Mouse (Mus musculus): ENCODE data around the gene Cops3.
A peak's percentile ranks its signal among the peaks of the same experiment; 100 is the strongest.

The Cops3 gene

DNA sequence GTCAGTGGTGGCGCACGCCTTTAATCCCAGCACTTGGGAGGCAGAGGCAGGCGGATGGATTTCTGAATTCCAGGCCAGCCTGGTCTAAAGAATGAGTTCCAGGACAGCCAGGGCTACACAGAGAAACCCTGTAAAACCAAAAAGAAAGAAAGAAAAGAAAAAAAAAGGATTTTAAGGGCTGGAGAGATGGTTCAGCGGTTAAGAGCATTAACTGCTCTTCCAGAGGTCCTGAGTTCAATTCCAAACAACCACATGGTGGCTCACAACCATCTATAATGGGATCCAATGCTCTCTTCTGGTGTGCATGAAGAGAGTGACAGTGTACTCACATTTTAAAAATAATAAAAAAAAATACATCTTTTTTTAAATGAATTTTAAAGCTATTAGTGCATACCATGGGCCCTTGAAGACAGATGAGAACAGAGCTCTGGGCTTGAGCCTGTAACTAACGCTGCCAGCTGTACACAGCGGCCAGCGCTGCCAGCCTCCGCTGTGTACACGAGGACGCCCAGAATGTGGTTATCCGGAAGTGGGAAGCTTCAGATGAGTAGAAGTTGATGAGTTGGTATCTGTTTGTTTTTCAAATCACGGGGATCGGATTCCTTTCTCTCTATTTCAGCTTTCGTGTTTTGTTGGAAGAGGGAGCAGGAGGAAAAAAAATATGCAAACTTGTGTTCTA lies 29.0 kb downstream of the Cops3 start:
- DNase-seq: peak; percentile 34

DNA sequence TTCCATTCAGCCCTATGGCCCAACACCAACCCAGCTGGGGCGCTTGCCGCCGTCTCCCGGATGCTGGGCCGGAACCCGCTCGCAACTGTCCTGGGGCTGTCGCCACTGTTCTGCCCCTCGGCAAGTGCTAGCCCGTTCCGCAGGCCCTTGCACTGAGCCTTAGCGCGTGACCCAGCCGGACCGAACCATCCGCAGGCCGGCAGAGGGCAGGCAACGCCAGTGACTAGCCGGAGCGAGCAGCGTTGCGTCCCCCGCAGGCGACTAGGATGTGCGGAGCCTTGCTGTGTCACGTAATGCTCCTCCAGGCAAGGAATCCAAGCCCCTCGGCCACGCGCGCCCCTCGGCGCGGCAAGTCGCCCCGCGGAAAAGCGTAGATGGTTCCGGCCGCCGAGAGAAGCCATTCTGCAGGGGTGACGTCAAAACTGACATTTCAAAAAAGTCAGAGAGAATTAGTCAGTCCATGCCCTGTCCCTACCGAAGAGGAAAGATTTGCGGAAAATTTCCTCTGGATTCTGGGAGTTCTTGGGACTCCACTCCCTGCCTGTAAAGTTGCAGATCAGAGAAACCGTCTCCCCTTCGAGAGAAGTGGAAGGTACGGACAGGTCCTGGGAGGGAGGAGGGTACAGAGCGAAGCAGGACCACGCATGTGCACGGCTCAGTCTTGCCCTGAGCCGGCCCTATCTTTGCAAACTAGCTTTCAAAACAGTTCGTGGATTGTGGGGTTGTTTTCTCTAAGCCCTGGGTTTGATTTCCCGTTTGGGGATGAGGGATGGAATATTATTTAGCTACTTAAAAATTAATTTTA lies 29.8 kb downstream of the Cops3 start, which contains the start of gene Flcn:
TSS of gene Flcn (minus strand) at position 347 of the 805 bp plus-strand sequence.
- peak; percentile 85 for DNase-seq

DNA sequence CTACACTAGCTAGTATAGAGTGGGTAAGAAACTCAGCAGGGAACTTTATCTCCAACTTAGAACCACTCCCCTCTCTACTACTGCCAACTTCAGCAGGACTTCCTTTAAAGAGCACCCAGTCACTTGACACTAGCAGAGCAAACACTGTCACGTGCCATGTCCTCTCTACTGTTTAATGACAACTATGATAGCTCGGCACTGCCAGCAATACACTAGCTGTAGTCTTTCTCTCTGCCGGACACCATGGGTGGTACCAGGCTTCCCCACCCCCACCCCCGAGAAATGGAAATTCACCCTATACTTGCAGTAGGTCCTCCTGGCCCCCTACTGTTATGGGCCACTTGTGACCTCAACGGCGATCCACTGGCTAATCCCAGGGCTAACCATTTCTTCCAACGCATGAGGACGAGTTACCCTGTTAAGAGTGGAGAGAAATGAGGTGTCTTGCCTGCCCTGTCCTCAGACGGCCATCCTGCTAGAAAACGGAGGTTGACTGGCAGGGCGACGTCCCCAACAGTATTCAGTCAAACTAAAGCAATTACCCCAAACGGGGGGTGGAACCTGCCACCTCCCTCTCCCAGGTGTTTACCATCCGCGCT lies 30.5 kb downstream of the Cops3 start:
- DNase-seq: peak; percentile 31

DNA sequence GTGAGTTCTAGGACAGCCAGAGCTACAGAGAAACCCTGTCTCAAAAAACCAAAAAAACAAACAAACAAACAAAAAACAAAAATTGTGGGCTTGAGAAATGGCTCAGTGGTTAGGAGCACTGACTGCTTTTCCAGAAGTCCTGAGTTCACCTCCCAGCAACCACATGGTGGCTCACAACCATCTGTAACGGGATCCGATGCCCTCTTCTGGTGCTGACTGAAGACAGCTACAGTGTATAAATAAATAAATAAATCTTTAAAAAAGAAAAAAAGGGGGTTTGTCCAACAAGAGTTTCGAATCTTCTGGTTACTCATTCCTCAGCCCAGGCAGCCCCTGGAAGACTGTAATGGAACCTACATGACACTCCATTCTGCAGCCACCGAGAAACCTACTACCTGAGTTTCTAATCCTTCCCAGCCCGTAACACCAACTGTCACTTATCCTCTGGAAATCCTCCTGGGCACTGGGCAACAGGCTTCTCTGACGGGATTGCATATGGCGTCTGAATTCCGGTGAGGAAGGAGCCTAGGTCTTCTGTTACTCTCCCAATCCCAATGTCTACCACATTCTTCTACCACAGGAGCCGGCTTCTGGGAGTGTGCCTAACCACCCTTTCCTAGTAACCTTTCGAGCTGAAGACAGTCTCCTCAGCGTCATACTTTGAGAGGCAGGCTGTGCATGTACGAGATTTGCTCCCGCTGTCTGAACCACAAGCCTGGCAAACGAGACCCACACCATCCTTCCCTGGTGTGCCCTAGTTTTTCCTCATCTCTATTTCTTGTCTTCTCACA lies 31.3 kb downstream of the Cops3 start:
- DNase-seq: no peak

DNA sequence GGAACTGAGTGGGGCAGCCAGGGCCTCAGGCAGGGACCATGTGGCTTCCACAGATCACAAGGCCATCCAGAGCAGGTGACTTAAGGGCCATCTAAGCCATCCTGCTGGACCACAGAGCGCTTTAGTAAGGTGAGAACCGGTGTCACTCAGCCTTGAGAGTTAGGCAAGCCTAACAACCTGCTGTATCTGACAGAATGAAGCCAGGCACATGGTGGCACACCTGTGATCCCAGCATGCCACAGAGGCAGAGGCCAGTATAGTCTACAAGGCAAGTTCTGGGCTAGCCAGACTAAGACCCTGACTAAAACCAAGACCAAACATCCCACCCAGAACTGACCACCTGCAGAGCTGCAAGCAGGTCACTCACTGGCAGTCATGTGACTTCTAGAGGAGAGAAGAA lies 34.0 kb downstream of the Cops3 start:
- no peak for DNase-seq

DNA sequence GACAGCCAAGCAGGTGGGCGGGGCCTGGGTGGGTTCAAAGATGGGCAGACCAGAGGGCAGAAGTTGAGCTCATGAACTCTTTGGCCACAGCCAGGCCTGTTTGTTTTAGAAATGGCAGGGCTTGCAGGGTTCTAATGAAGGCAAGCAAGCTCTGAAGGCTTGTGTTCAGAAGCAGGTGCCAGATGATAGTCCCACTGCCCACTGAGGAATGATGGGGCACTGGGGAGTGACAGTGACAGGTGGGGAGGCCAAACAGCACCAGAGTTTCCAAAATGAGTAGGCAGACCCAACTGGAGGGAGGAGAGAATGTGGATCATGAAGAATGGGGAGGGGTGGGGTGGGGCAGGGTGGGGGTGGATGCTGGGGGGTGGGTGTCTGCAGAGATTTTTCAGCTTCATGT lies 34.4 kb downstream of the Cops3 start:
- DNase-seq: no peak

DNA sequence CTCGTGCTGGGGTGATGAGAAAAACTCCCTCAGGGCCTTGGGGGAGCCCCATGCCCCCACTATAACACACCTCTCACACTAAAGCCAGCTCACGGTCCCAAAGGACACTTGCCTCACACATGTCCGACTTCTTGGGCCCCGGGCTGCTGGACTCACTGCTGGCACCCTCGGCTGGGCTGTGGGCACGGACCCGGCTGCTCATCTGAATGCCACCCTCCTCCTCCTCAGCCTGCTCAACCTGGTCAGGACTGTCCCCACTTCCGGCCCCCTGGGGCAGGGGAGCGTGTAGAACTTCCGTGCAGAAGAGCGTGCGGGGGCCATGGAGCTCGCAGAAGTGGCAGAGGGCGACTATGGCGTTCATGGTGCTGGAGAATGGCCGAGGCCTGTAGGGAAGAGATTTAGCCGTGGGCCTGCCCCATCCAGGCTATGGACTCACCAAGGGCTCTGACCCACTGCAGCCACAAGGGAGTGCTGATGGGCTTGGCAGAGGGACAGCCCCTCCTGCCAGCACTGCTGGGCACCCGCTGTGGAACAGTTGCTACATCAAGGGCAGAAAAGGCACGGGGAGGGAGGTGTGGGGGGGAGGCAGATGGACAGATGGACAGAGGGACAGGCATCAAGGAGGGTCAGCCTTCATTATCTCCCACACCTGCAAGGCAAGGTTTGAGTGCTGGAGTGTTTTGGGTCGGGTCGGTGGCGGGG lies 35.1 kb downstream of the Cops3 start:
- DNase-seq: no peak

DNA sequence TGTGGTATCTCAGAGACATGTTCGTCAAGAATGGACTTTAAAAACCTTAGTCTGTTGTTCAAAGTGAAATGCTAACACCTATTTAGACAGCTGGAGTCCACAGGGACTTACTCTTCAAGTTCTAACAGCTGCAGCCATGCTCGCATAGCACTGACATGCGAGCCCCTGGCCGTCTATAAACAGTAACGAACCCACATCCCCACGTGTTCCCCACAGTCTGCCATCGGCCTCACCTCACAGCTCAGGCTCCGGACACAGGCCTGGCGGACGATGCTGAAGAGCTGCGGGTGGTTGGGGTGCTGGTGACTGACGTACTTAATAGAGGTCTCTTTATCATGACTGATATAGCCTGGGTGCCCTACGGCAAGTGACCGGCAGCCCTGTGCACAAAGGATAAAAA lies 36.1 kb downstream of the Cops3 start:
- no peak for DNase-seq

DNA sequence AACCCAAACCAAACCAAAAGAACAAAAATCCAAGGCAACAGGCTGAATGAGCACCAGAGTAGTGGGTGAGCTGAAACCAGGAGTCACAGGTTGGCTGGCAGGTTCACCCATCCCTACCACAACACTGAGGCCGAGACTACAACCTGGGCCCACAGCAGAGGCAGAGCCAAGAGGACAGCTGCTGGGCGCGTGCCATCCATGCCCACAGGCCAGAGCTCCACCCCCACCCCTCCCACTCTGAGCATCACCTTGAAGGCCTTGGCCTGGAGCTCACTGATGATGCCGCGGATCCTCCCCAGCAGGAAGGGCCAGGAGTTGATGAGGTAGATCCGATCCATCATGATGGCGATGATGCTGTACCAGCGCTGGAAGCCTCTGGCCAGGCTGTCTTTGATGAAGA lies 37.8 kb downstream of the Cops3 start:
- no peak for DNase-seq

DNA sequence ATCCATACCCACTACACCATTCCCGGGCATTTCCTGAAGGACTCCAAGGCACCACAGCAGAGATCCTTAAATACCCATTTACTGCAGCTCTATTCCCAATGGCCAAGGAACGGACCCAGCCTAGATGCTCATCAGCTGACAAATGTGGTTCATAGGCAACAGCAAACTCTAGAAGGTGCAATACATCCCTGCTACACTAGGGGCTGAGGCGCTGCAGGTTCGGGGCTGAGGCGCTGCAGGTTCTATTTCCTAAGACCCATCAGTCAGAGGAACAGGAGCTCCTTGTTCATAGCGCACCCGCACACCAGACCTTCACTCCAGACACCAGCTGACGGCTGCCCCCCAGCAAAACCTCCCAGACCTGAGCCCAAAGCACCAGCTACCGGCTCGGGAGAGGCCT lies 39.2 kb downstream of the Cops3 start:
- DNase-seq: no peak

DNA sequence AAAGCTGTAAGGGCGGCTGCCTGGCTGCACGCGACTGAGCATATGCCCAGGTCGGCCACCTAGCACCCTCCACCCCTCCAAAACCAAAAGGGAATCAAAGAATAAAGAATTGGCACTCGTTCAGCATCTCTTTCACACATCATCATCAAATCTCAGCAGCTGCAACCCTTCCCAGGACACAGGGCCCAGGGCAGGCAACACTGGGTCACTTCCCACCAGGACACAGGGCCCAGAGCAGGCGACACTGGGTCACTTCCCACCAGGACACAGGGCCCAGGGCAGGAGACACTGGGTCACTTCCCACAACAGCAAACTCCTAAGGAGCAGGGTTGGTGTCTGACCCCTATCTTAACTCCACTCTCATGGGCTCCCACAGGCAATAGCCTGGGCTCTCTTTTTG lies 46.2 kb downstream of the Cops3 start:
- no peak for DNase-seq

DNA sequence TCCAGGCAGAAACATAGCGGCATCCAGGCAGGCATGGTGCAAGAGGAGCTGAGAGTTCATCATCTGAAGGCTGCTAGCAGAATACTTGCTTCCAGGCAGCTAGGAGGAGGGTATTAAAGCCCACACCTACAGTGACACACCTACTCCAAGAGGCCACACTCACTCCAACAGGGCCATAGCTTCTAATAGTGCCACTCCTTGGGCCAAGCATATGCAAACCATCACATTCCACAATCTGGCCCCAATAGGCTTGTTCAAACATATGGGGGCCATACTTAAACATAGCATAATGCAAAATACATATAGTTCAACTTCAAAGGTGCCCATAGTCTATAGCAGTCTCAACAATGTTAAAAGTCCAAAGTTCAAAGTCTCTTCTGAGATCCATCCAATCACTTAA lies 50.3 kb downstream of the Cops3 start:
- no peak for DNase-seq

DNA sequence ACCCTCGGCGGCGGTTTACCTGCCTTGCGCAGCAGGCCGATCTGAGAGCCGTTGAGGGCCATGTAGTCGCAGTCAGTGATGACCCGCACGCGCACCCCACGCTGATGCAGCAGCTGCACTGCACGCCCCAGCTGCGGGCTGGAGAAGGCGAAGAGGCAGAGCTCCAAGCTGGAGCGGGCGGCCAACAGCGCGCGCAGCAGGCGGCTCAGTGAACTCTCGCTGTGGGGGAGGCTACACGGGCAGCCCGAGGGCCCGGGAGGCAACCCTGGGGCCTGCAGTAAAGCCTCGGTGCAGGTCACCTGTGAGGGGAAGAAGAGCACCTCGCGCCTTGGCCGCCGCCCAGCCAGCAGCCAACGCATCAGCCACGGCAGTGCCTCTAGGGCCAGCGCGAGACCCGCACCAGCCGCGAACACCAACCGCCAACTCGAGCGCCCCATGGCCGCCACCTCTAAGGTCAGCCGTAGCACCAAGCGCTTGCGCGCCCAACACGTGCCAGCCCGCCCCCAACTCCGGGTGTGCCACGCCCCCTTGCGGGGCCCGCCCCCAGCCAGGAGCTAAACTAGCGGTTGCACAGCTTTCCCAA lies 52.3 kb downstream of the Cops3 start, which contains the start of gene Pld6:
TSS of gene Pld6 (minus strand) at position 447 of the 583 bp plus-strand sequence.
- DNase-seq: no peak

DNA sequence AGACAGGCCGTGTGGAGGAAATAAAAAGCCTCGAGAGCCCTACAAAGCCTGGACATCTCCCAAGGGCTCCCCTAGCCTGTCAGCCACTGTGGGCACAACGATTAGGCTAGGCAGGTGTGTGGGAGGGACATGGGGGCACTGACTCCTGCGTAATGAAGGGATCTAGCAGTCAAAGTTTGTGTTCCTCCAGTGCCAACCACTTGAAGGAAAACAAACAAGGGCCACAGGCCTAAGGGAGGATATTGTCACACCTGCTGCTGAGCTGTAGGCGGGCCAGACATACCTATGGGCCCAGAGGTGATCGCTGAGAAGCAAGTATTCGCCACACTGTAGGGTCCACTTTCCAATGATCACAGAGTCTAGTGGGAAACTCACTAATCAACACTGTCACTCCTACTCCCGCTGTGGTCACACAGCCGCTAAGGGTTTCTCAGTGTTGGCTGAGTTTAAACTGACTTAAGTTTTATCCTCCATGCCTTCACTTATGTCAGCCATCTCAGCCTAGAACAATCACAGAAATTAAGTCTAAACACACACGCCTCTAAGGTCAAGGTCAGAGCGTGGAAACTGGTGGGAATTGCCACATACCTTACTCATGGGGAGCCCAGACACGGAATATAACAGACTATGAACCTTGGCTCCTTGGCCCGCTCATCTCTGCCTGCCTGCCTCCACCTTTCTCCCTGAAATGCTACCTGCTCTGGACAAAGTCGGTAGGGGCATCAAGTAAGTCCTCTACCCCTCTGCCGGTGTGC lies 53.0 kb downstream of the Cops3 start:
- DNase-seq: no peak

DNA sequence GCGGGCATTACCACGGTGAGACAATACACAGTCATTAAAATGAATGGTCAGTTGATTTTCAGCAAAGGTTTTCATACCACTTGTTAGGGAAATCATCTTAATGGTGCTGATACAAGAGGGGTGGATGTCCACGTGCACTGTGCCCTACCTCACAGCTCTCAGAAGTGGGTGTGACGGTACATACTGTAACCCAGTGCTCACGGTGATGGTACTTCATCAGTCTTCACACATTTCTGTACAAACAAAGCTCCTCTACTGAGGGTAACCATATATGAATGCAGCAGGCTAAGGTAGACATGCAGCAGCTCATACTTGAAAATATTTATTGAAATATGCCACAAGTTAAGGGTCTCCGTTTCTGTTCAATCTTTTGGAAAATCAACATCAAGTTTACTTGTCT lies 56.0 kb downstream of the Cops3 start:
- no peak for DNase-seq

DNA sequence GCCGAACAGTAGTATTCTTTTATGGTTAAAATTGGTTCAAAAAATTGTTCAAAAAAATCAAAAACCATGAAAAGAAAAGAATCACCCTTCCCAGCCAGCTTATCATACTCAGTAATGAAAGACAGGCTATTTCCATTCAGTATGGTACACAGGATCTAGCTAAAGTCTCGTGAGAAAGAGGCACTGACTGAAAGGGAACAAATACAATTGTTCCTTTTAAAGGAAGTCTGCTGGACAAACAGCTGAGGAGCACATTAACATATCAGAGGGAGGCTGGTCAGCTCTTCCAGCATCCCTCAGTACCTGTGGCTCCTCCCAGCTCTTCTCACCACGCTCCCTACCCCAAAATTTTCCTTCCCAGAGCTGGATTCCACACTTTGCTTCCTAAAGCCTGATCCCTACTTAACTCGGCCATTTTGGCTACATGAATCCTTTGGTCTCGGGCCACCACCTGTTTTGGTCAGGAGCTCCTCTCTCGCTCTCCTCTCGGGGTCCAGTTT lies 57.5 kb downstream of the Cops3 start:
- DNase-seq: no peak

DNA sequence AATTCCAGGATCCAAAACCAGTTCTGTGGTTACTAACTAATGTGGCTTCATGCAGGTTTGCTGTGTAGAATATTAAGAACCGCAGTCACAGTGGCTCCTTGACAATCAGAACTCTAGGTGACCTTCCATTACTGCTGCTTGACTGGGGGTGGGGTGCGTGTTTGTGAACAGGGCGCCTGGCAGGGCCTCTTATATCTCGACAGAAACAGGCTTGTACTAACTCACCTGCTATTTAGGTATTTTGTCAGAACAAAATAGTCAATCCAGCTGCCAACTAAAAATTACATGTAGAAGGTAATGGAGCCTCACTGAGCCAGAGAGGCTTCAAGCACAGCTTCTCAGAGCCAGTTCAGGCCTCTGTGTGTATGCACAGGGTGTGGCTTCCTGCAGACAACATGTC lies 59.4 kb downstream of the Cops3 start:
- no peak for DNase-seq

DNA sequence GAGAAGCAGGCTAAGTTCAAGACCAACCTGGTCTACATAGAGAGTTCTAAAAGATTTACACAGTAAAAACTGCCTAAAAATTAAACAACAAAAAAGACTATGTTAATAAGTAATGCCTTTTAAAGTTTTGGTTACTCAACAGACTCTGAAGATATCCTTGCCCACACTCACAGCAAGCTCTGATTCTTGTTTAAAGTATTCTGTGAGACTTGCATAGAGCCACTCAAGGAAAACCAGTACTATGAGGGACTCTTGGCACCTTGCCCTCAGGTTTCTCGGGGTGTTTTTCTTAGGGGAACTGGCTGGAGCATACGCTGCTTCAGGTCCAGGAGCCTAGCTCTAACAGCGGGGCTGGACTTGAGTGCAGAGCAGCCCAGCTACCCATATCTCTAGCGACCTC lies 60.2 kb downstream of the Cops3 start:
- no peak for DNase-seq

DNA sequence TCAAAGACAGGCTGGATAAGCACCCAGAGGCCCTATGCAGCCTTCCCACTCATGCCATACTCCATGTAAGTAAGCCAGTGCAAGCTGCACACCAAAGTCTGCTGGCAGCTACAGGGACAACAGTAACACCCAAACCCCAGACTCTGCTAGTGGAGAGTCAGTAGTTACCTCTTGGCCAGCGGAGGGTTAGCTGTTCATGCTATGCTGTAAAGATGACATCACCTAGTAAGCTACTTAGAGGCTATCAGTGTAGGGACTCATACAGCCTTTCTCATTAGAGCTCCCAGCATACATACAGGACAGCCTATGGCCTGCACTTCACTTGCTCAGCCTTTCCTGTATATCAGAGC lies 60.8 kb downstream of the Cops3 start:
- no peak for DNase-seq

DNA sequence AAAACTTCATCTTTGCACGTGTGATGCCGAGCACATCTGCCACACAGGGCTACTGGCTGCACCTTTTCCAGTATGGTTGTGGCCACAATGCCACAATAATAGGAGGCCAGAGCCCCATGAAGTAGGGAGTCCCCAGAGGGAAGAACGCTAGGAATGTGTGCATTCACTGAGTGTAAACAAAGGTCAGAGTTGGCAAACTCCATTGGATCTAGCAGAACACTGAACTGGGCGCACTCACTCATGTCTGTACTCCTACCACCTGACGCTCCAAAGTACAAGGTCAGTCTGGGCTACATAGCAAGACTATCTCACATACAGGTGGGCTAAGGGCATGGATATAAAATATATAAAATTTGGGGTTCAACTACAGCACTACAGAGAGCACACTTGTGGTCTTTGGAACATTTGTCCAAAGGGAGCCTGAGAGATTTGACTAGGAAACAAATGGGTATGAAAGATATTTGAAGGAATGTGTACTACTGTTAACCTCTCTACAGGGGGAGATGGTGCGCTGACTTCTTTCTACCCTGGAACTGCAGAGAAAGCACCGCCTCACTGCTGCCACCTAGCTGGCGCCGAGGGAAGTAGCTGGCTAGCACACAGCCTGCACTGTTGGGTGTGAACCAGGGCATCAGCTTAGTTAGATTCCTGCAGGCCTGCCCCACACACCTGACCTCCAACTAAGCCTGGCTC lies 61.3 kb downstream of the Cops3 start:
- DNase-seq: peak; percentile 49

DNA sequence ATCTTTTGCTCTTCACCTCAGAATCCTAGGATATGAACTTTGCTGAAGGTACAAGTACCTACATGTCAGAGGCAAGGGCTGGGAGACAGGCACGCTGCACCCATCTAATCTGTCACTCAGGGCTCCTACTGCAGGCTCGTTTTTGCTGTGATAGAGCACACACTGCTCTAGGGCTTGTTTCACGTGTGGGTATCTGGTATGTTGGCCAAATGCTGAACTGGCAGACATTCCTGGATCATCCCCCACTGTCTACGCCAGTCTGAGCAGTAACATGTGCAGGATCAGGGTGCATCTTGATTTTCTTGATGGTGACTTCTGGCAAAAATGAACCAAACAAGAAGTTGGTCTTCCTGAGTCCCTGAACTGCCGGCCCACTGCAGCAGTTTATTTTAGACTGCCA lies 62.4 kb downstream of the Cops3 start:
- DNase-seq: peak; percentile 59
